Mouse (Mus musculus) heart, embryonic 16.5 days (tissue): ENCODE measurements around the gene Ap4b1. TPM values are rescaled to one million over a fixed set of nuclear protein-coding genes. Genes with fewer than 3 reads are reported as not detected.
"Not testable (repeated sequence)": the region's sequence is repeated elsewhere in the genome, so short reads cannot be mapped to it uniquely, and the experiment has no call there.

Source experiments
- ATAC-seq: fragments of 200-750 bp; cut with Nextera tagmentation; replicated peaks from 2 replicates; pipeline ENCODE4 v1.8.0; 2017; ENCODE audit warnings: moderate number of reproducible peaks; ENCODE audit not compliant: insufficient read depth, low FRiP score; ENCODE audit errors: extremely low read depth
- H3K27ac ChIP-seq: fragments of 300-500 bp; sonication (generic); 2 replicates; pipeline ENCODE4 v1.5.1; 2014; ENCODE audit warnings: mild to moderate bottlenecking, low read length, control low read depth, moderate library complexity
- H3K27me3 ChIP-seq: fragments of 300-500 bp; sonication (generic); 2 replicates; pipeline ENCODE4 v1.6.1; 2014; ENCODE audit warnings: low read length, mixed read lengths; ENCODE audit not compliant: control insufficient read depth, insufficient read depth
- H3K36me3 ChIP-seq: fragments of 300-500 bp; sonication (generic); 2 replicates; pipeline ENCODE4 v1.6.1; 2014; ENCODE audit not compliant: control insufficient read depth, insufficient read depth
- H3K4me1 ChIP-seq: fragments of 300-500 bp; sonication (generic); 2 replicates; pipeline ENCODE4 v1.6.1; 2014; ENCODE audit warnings: low read length, mixed read lengths; ENCODE audit not compliant: control insufficient read depth, insufficient read depth
- H3K4me2 ChIP-seq: fragments of 300-500 bp; sonication (generic); 2 replicates; pipeline ENCODE4 v1.6.1; 2014; ENCODE audit warnings: low read depth, mild to moderate bottlenecking, control low read depth, low read length
- H3K4me3 ChIP-seq: fragments of 300-500 bp; sonication (generic); 2 replicates; pipeline ENCODE4 v1.5.1; 2014; ENCODE audit warnings: mild to moderate bottlenecking, control low read depth, low read length
- H3K9ac ChIP-seq: fragments of 300-500 bp; sonication (generic); 2 replicates; pipeline ENCODE4 v1.6.1; 2014; ENCODE audit warnings: low read length, control low read depth
- H3K9me3 ChIP-seq: fragments of 300-500 bp; sonication (generic); replicated peaks from 2 replicates; pipeline ENCODE4 v1.6.1; 2016; ENCODE audit warnings: low read length; ENCODE audit not compliant: control insufficient read depth
- WGBS: fragments of 180-500 bp; shearing (Covaris S2); extraction: QIAGEN DNeasy Blood & Tissue Kit; methylation state at CpG from one replicate; pipeline ENCODE4 v1.1.7; 2014; 5-methylcytosine and 5-hydroxymethylcytosine counted together
- polyA plus RNA-seq: library from polyadenylated mRNA; unstranded; fragments of >200 nt; fragmentation: Nextera tagmentation; extraction: Ambion mirVana; gene quantifications from 2 replicates; pipeline ENCODE4 v1.2.1, GENCODE M21; 2015

Ap4b1 gene
- polyA plus RNA-seq, 1 experiment from 2014 or later = 17.2 TPM

DNA sequence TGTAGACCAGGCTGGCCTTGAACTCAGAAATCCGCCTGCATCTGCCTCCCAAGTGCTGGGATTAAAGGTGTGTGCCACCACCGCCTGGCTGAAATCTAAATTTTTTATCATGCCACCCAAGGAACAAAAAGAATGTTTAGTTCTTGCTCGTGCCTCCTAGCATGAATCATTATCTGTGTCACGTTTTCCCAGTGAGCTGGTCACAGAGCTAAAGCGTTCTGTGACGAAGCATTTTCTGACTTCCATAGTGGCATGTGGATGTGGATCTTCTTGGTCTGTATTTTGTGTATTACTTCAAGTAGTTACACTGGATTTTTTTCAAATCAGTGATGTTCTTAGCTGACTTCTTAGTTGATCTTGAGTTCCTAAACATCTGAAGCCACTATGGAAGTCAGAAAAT is 1.6 kb downstream of the Ap4b1 start:
- 85% methylated on average over 6 of the region's 6 CpGs for WGBS
- H3K27ac ChIP-seq = no peak overlapping the region
- no peak overlapping the region for H3K9ac ChIP-seq
- peaks cover 19% of the 10 kb centered on the region for H3K36me3 ChIP-seq
- no peaks in the 10 kb centered on the region for H3K9me3 ChIP-seq
- ATAC-seq = no peak
- H3K4me1 ChIP-seq = peaks cover 12% of the 10 kb centered on the region; the same call in 1 of the 2 replicates
- H3K4me2 ChIP-seq = no peak overlapping the region
- H3K27me3 ChIP-seq = no peaks in the 10 kb centered on the region
- H3K4me3 ChIP-seq = no peak overlapping the region

DNA sequence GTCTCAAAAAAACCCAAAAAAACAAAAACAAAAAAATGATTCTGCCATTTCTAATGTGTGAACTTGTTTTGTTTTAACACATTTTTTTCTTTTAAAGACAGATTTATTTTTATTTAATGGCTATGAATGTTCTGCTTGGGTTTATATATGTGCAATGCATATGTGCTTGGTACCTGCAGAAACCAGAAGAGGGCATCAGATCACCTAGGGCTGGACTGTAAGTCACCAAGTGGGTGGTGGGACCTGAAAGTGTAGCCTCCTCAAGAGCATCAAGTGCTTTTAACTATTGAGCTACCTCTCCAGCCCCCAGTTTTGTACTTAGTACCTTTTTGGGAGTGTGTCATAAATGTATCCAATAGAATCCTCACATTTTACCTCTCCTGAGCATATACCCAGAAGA is 18.2 kb downstream of the Ap4b1 start:
- no peak for ATAC-seq
- H3K9ac ChIP-seq = no peak overlapping the region
- H3K36me3 ChIP-seq = peaks cover 6% of the 10 kb centered on the region; the same call in 1 of the 2 replicates
- H3K9me3 ChIP-seq = no peaks in the 10 kb centered on the region
- H3K4me2 ChIP-seq = no peak overlapping the region
- H3K27me3 ChIP-seq = no peaks in the 10 kb centered on the region
- H3K27ac ChIP-seq = no peak overlapping the region
- peaks cover 11% of the 10 kb centered on the region; the same call in 1 of the 2 replicates for H3K4me1 ChIP-seq
- no peak overlapping the region for H3K4me3 ChIP-seq

DNA sequence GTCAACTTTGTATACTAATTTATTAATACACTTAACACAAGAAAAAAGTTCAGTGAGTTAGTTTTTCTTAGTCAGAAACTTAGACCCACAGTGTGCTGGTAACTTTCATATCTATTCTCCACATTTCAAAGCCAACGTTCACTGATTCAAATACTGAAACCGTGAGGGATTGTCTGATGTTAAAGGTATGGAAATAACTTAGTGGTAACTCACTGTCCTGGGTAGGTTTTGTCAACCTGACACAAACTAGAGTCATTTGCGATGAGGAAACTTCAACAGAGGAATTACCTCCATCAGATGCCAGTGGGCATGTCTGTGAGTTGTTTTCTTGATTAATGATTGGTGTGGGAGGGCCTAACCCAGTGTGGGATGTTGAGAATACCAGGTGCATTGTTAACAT is 19.7 kb downstream of the Ap4b1 start:
- 83% methylated on average over 3 of the region's 3 CpGs for WGBS
- no peak overlapping the region for H3K4me2 ChIP-seq
- H3K9ac ChIP-seq = no peak overlapping the region
- no peak for ATAC-seq
- peaks cover 14% of the 10 kb centered on the region; the same call in 1 of the 2 replicates for H3K4me1 ChIP-seq
- no peaks in the 10 kb centered on the region for H3K9me3 ChIP-seq
- H3K4me3 ChIP-seq = no peak overlapping the region
- H3K36me3 ChIP-seq = peaks cover 3% of the 10 kb centered on the region; the same call in 1 of the 2 replicates
- H3K27ac ChIP-seq = no peak overlapping the region
- no peaks in the 10 kb centered on the region for H3K27me3 ChIP-seq

DNA sequence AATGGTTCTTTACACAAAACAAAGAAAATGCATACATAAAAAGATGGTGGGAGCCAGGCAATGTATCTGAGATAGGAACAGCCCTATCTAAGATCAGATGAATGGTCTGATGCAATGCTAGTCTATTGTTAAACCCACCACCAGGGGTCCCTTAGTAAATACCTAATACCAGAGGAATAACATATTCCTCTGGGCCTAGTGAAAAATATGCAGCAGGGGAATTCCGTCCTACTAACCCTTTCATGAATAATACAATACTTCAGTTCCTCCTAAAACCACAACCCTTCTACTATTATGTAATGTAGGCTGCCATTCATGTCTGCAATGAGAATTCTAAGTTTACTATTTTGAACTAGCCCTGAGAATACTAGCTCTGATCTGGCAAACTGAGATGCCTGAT is 21.4 kb downstream of the Ap4b1 start:
- H3K27ac ChIP-seq = peak overlapping the region; percentile 22
- not testable (repeated sequence) for ATAC-seq

DNA sequence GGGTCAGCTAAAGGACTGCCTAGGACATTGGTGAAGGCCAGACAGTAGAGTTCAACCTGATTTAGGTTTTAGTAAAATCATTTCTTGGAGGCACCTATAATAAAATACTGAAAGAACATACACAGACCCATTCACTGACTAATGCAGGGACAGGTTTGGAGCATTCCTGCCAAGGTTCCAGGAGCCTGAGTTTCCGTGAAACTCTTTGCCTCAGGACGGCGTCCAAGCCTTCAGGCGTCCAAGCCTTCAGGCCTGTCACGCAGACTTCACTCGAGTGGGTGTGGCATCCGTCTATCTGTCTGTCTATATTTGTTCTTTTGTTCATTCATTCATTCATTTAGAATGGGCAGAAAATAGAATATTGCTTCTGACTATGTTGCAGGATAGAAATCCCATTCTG is 21.8 kb downstream of the Ap4b1 start:
- ATAC-seq = no peak
- H3K9ac ChIP-seq = no peak overlapping the region
- H3K4me3 ChIP-seq = no peak overlapping the region
- peak overlapping the region; percentile 22 for H3K27ac ChIP-seq
- H3K4me2 ChIP-seq = no peak overlapping the region
- H3K4me1 ChIP-seq = peaks cover 14% of the 10 kb centered on the region; the same call in 1 of the 2 replicates
- no peaks in the 10 kb centered on the region for H3K27me3 ChIP-seq
- WGBS = 45% methylated on average over 7 of the region's 7 CpGs
- no peaks in the 10 kb centered on the region for H3K9me3 ChIP-seq
- peaks cover 3% of the 10 kb centered on the region; the same call in 1 of the 2 replicates for H3K36me3 ChIP-seq

More for the DNA sequence above, 21.4 kb downstream of the Ap4b1 start:
- H3K9ac ChIP-seq, H3K27me3 ChIP-seq, H3K4me3 ChIP-seq, H3K4me2 ChIP-seq, H3K36me3 ChIP-seq, H3K9me3 ChIP-seq: not testable (repeated sequence)
- peaks cover 14% of the 10 kb centered on the region; the same call in 1 of the 2 replicates for H3K4me1 ChIP-seq
- WGBS = 63% methylated on average over 1 of the region's 1 CpGs

DNA sequence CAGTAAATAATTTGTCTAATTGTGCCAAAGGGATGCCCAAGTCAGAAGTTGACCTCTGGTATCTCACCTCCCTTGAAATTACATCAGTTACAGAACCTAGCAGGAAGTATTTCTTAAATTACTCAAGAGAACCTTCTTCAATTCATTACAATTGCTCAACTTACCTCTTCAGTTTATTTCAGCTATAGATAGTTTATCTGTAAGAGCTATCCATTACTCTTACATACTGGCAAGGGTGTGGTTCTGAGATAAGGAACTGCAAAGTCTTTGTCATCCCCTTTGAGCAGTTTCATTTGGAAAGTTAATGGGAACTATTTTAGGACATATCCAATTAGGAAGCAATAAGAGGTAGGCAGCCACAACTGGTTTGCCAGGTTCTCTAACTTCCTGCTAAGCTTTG is 23.1 kb downstream of the Ap4b1 start, which contains the start of gene Bcl2l15:
Gene Bcl2l15, plus strand, starts transcription at position 176 of the 400 bp plus-strand sequence.
- Histone ChIP-seq H3K4me3 (no peak within 1 kb of the TSS), H3K9me3 (no peaks in the 10 kb centered on the region), H3K36me3 (no peaks in the 10 kb centered on the region), H3K27me3 (no peaks in the 10 kb centered on the region), H3K9ac (no peak within 1 kb of the TSS), H3K27ac (no peak within 1 kb of the TSS; the same call in 1 of the 2 replicates), H3K4me2 (no peak within 1 kb of the TSS), H3K4me1 (peaks cover 14% of the 10 kb centered on the region; the same call in 1 of the 2 replicates)
- ATAC-seq = no peak

DNA sequence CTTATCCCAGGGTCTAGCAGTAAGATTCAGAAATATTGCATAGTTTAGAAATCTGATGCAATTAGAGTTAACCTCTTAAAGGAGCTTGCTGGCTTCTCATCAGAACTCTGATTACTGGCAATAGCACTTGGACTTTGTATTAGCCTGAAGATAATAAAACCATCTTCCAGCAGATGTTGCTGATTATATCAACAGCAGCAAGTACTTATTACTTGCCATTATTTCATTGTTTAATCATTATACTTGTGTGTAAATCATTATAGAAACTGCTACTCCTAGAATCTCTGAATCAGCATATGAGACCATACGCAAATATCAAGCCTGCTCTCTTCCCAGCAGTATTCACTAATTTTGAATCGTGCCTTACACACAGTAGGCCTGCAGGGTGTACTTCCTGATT is 24.7 kb downstream of the Ap4b1 start:
- Histone ChIP-seq H3K27ac (no peak overlapping the region), H3K27me3 (no peaks in the 10 kb centered on the region), H3K9me3 (no peaks in the 10 kb centered on the region), H3K4me2 (no peak overlapping the region), H3K4me3 (no peak overlapping the region), H3K4me1 (peaks cover 14% of the 10 kb centered on the region; the same call in 1 of the 2 replicates), H3K36me3 (no peaks in the 10 kb centered on the region), H3K9ac (no peak overlapping the region)
- no peak for ATAC-seq
- 95% methylated on average over 2 of the region's 2 CpGs for WGBS

DNA sequence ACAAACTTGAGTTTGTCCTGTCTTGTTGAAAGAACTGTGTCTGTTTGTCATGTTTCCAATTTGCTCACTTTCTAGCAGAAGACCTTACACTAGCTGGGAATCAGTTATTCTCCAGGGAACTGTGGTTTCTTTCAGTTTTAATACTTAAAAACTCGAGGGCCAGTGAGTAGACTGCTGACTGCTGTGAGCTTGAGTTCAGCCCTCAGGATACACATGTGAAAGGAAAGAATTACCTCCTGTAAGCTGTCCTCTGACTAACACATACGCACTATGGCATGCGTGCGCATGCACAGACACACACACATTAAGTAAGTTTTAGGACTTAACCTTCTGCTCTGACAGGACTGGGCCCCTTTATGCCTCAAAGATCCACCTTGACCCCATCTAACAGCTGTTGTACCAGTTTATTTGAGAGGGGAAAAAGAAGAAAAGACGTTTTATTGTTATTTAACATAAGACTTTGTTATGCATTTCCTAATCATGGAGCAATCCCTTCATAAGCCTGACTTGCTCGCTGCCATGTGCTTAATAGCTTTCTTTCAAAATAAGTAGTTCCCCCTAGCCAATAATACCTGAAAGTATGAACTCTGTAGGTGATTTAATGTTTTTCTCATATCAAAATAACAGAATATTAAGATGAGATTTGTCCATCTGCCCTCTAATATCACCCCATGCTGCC is 26.1 kb downstream of the Ap4b1 start:
- Histone ChIP-seq H3K36me3 (no peaks in the 10 kb centered on the region), H3K27me3 (no peaks in the 10 kb centered on the region), H3K4me2 (no peak overlapping the region), H3K4me3 (no peak overlapping the region), H3K9ac (no peak overlapping the region), H3K4me1 (peaks cover 12% of the 10 kb centered on the region; the same call in 1 of the 2 replicates), H3K27ac (no peak overlapping the region), H3K9me3 (no peaks in the 10 kb centered on the region)
- no peak for ATAC-seq
- WGBS = 79% methylated on average over 6 of the region's 6 CpGs

DNA sequence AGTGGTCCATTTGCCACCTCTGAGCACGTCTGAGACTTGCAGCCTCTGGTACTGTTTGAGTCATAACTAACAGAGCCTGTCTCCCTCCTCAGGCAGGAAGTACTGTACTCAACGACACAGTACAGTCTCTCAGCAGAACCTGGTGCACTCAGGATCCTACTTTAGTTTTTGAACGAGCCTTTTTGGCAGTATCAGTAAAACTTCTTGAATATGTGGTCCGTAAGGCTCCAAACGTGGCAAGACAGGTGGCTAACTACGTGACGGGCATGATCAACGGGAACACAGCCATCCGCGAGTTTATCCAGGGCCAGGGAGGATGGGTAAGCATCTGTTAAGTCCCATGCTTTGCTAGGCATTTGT is 26.6 kb downstream of the Ap4b1 start:
- Histone ChIP-seq H3K9me3 (no peaks in the 10 kb centered on the region), H3K27ac (no peak overlapping the region), H3K4me2 (no peak overlapping the region), H3K9ac (no peak overlapping the region), H3K4me1 (peaks cover 10% of the 10 kb centered on the region; the same call in 1 of the 2 replicates), H3K36me3 (no peaks in the 10 kb centered on the region), H3K4me3 (no peak overlapping the region), H3K27me3 (no peaks in the 10 kb centered on the region)
- 69% methylated on average over 10 of the region's 10 CpGs for WGBS
- no peak for ATAC-seq
